Mouse (Mus musculus) liver, embryonic 16.5 days (tissue): Measurements from ENCODE around the gene Slc37a2. TPM values are rescaled to one million over a fixed set of nuclear protein-coding genes. Genes with fewer than 3 reads are reported as not detected.
A peak's percentile ranks its signal among the peaks of the same experiment; 100 is the strongest.

Source experiments
- ATAC-seq: fragments of 200-750 bp; cut with Nextera tagmentation; 2 replicates; pipeline ENCODE4 v1.8.0; 2017; ENCODE audit warnings: low read depth, mild to moderate bottlenecking, moderate number of reproducible peaks, moderate library complexity
- H3K27ac ChIP-seq: fragments of 300-500 bp; sonication (generic); 2 replicates; pipeline ENCODE4 v1.5.1; 2014; ENCODE audit warnings: mild to moderate bottlenecking, low read length
- H3K27me3 ChIP-seq: fragments of 300-500 bp; sonication (generic); 2 replicates; pipeline ENCODE4 v1.6.1; 2014; ENCODE audit warnings: low read depth, low read length, mixed read lengths; ENCODE audit not compliant: control insufficient read depth, insufficient read depth
- H3K36me3 ChIP-seq: fragments of 300-500 bp; sonication (generic); 2 replicates; pipeline ENCODE4 v1.6.1; 2014; ENCODE audit warnings: mild to moderate bottlenecking; ENCODE audit not compliant: control insufficient read depth, insufficient read depth
- H3K4me1 ChIP-seq: fragments of 300-500 bp; sonication (generic); 2 replicates; pipeline ENCODE4 v1.6.1; 2014; ENCODE audit warnings: low read depth, low read length, mixed read lengths; ENCODE audit not compliant: control insufficient read depth
- H3K4me2 ChIP-seq: fragments of 300-500 bp; sonication (generic); 2 replicates; pipeline ENCODE4 v1.6.1; 2014; ENCODE audit warnings: low read depth, low read length, mixed read lengths
- H3K4me3 ChIP-seq: fragments of 300-500 bp; sonication (generic); 2 replicates; pipeline ENCODE4 v1.5.1; 2014; ENCODE audit warnings: low read depth, mild to moderate bottlenecking, low read length
- H3K9ac ChIP-seq: fragments of 300-500 bp; sonication (generic); 2 replicates; pipeline ENCODE4 v1.6.1; 2014; ENCODE audit warnings: low read depth, low read length
- H3K9me3 ChIP-seq: fragments of 300-500 bp; sonication (generic); replicated peaks from 2 replicates; pipeline ENCODE4 v1.6.1; 2016; ENCODE audit warnings: low read length; ENCODE audit not compliant: control insufficient read depth
- WGBS: fragments of 180-500 bp; shearing (Covaris S2); extraction: QIAGEN DNeasy Blood & Tissue Kit; methylation state at CpG from one replicate; pipeline ENCODE4 v1.1.7; 2014; ENCODE audit not compliant: insufficient replicate concordance; 5-methylcytosine and 5-hydroxymethylcytosine counted together
- polyA plus RNA-seq: library from polyadenylated mRNA; unstranded; fragments of >200 nt; fragmentation: Nextera tagmentation; extraction: Ambion mirVana; gene quantifications from 2 replicates; pipeline ENCODE4 v1.2.1, GENCODE M21; 2015

The Slc37a2 gene
- polyA plus RNA-seq, 1 experiment from 2014 or later = 2.0 TPM

- WGBS = 47% methylated on average over 3 of the region's 3 CpGs
- no peak overlapping the region for H3K27ac ChIP-seq
- no peaks in the 10 kb centered on the region for H3K4me1 ChIP-seq
- no peaks in the 10 kb centered on the region for H3K36me3 ChIP-seq
- no peak overlapping the region for H3K4me2 ChIP-seq
- H3K9me3 ChIP-seq = no peaks in the 10 kb centered on the region
- H3K9ac ChIP-seq = no peak overlapping the region
- H3K4me3 ChIP-seq = no peak overlapping the region
- no peaks in the 10 kb centered on the region for H3K27me3 ChIP-seq
- no peak for ATAC-seq
These were observed 7.1 kb downstream of the Slc37a2 start for GRCm38 (mm10) chr9:37248381-37248906.

DNA sequence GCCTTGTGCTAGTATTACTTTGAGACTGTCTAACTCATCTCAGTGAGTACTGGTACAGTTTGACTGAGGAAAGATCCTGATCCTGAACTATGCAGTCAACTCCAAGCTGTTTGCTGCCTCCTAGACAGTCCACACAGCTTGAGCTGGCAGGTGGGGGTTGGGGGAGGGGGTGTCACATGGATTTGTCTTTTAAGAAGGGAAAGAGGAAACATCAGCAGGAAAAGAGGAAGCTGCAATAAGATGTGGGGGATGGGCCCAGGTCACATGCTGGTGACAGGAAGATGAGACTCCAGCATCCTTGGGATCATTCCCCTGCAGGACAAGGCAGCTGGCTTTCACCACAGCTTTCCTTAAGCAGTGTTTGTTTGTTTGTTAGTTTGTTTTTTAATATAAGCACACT, 8.1 kb downstream of the Slc37a2 start:
- Histone ChIP-seq H3K9me3 (no peaks in the 10 kb centered on the region), H3K4me2 (no peak overlapping the region), H3K36me3 (no peaks in the 10 kb centered on the region), H3K4me1 (no peaks in the 10 kb centered on the region; the same call in 1 of the 2 replicates), H3K9ac (no peak overlapping the region), H3K4me3 (no peak overlapping the region), H3K27me3 (no peaks in the 10 kb centered on the region), H3K27ac (no peak overlapping the region)
- peak; percentile 37; the same call in 1 of the 2 replicates for ATAC-seq

DNA sequence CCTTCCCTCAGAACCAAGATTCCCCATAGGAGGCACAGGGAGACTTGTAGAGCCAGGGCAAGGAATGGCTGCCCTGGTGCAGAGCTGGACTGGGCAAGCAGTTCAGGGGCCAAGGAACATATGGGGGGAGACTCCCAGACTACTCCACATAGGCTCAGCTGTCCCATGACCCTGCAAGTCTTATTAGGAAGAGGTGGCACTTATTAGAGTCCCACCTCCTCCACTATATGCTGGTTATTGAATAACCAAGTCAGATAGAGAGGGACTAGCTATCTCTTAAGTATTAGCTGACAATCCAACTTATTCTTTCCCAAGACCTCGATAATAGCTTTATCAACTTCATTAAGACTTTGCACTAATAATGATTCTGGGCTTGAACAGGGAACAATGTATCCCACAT, 9.7 kb downstream of the Slc37a2 start:
- H3K27ac ChIP-seq = no peak overlapping the region
- ATAC-seq = no peak

GRCm38 (mm10) chr9:37245404-37245803, 10.1 kb downstream of the Slc37a2 start:
- H3K4me2 ChIP-seq = no peak overlapping the region
- H3K27ac ChIP-seq = no peak overlapping the region
- ATAC-seq = no peak
- 33% methylated on average over 2 of the region's 2 CpGs for WGBS
- no peaks in the 10 kb centered on the region for H3K36me3 ChIP-seq
- H3K9me3 ChIP-seq = no peaks in the 10 kb centered on the region
- H3K4me3 ChIP-seq = no peak overlapping the region
- H3K9ac ChIP-seq = no peak overlapping the region
- no peaks in the 10 kb centered on the region for H3K27me3 ChIP-seq
- no peaks in the 10 kb centered on the region; the same call in 1 of the 2 replicates for H3K4me1 ChIP-seq

More for the DNA sequence above, 9.7 kb downstream of the Slc37a2 start:
- no peak overlapping the region for H3K4me2 ChIP-seq
- H3K9ac ChIP-seq = no peak overlapping the region
- H3K9me3 ChIP-seq = no peaks in the 10 kb centered on the region
- no peaks in the 10 kb centered on the region; the same call in 1 of the 2 replicates for H3K4me1 ChIP-seq
- no peaks in the 10 kb centered on the region for H3K36me3 ChIP-seq
- H3K27me3 ChIP-seq = no peaks in the 10 kb centered on the region
- no peak overlapping the region for H3K4me3 ChIP-seq
- WGBS = 66% methylated on average over 1 of the region's 1 CpGs

DNA sequence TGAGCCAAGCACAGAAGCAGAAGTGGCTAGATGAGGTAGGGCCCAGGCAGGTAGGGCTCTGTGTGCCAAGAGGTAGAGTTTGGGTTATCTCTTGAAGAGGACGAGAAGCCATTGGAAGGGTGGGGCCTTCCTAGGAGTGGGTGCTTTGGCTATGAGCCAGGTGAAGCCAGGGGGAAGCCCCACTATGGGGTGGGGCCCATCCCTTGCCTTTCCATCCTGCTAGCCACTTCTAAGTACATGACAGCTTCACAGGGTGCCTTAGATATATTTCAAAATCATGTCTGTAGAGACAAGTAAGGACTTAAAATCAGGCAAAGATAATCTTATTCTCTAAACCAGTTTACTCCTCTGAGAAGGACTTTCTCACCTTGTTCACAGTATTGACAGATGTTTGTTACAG, 10.9 kb downstream of the Slc37a2 start:
- Histone ChIP-seq H3K9ac (no peak overlapping the region), H3K4me2 (no peak overlapping the region), H3K4me1 (no peaks in the 10 kb centered on the region; the same call in 1 of the 2 replicates), H3K4me3 (no peak overlapping the region), H3K27me3 (no peaks in the 10 kb centered on the region), H3K36me3 (no peaks in the 10 kb centered on the region), H3K9me3 (no peaks in the 10 kb centered on the region), H3K27ac (no peak overlapping the region)
- WGBS = 50% methylated on average over 1 of the region's 1 CpGs
- ATAC-seq = no peak

GRCm38 (mm10) chr9:37242764-37243163, 12.8 kb downstream of the Slc37a2 start:
- Histone ChIP-seq H3K4me2 (no peak overlapping the region), H3K27ac (no peak overlapping the region), H3K27me3 (no peaks in the 10 kb centered on the region), H3K9me3 (no peaks in the 10 kb centered on the region), H3K36me3 (no peaks in the 10 kb centered on the region), H3K9ac (no peak overlapping the region), H3K4me3 (no peak overlapping the region), H3K4me1 (no peaks in the 10 kb centered on the region; the same call in 1 of the 2 replicates)
- 66% methylated on average over 3 of the region's 3 CpGs for WGBS
- no peak for ATAC-seq

GRCm38 (mm10) chr9:37235951-37236737, 19.4 kb downstream of the Slc37a2 start:
- no peak overlapping the region for H3K4me2 ChIP-seq
- no peak overlapping the region for H3K27ac ChIP-seq
- H3K36me3 ChIP-seq = no peaks in the 10 kb centered on the region
- WGBS = 43% methylated on average over 4 of the region's 4 CpGs
- H3K27me3 ChIP-seq = no peaks in the 10 kb centered on the region
- no peaks in the 10 kb centered on the region for H3K9me3 ChIP-seq
- no peaks in the 10 kb centered on the region for H3K4me1 ChIP-seq
- H3K4me3 ChIP-seq = no peak overlapping the region
- no peak overlapping the region for H3K9ac ChIP-seq
- peak; percentile 43; the same call in 1 of the 2 replicates for ATAC-seq

- WGBS = 57% methylated on average over 22 of the region's 22 CpGs
- no peaks in the 10 kb centered on the region for H3K4me1 ChIP-seq
- H3K4me3 ChIP-seq = no peak overlapping the region
- no peak overlapping the region for H3K9ac ChIP-seq
- no peaks in the 10 kb centered on the region for H3K9me3 ChIP-seq
- no peak overlapping the region for H3K4me2 ChIP-seq
- no peak for ATAC-seq
- H3K36me3 ChIP-seq = no peaks in the 10 kb centered on the region
- H3K27ac ChIP-seq = no peak overlapping the region
- no peaks in the 10 kb centered on the region for H3K27me3 ChIP-seq
These were observed 23.0 kb downstream of the Slc37a2 start for GRCm38 (mm10) chr9:37232201-37233195.
